11 mouse cellular contexts compared by ENCODE assay signal in genomic region chr7:129754737-129755136, GRCm38 (mm10).
DNase-seq lines count a peak whose midpoint lies in the region; TF ChIP-seq lines count a peak whose summit lies in the region.
"Had no signal": no experiment of that assay in that cellular context is flagged by ENCODE, and none has a peak within 500 bp of the region (broad histone marks: within the 10 kb centered on the region; RNA-seq: fewer than 3 reads in every experiment).

No protein-coding gene starts in this region.

- no peaks in the 10 kb centered on the region for H3K4me1 ChIP-seq in cerebellum, adult 2 months (ENCODE audit: control insufficient read depth, insufficient read depth, low read length)
- no peaks in the 10 kb centered on the region for H3K4me1 ChIP-seq in thymus, adult 2 months (replicated peaks; ENCODE audit: control insufficient read depth, insufficient read depth, low read length)

- no peaks in the 10 kb centered on the region for H3K27me3 ChIP-seq in cerebellum, adult 2 months (ENCODE audit: control insufficient read depth, insufficient read depth, low read length)
- H3K27me3 ChIP-seq in thymus, adult 2 months (ENCODE audit: control insufficient read depth, insufficient read depth, low read length): no peaks in the 10 kb centered on the region
- H3K27me3 ChIP-seq: limb, embryonic 12.5 days had no signal

- no peak overlapping the region for H3K4me3 ChIP-seq in cerebellum, adult 2 months (replicated peaks; ENCODE audit: insufficient read depth, low read depth, low read length)
- no peak overlapping the region for H3K4me3 ChIP-seq in layer of hippocampus, adult 2 months
- H3K4me3 ChIP-seq in thymus, adult 2 months (ENCODE audit: control insufficient read depth, insufficient read depth, low read length): no peak overlapping the region
- H3K4me3 ChIP-seq: limb, embryonic 12.5 days had no signal

- 83% methylated on average over 5 of the region's 5 CpGs for WGBS in cerebellum, adult 2 months
- 75% methylated on average over 5 of the region's 5 CpGs for WGBS in thymus, adult 2 months

- peak; percentile 21; the same call in 1 of the 2 replicates for TF ChIP-seq CTCF in cerebellum, adult 2 months (IDR thresholded peaks at IDR 0.05; ENCODE audit: borderline replicate concordance, insufficient read depth, low read depth, low read length)
- peak; percentile 72 for TF ChIP-seq CTCF in layer of hippocampus, adult 2 months (conservative IDR thresholded peaks at IDR 0.05)
- TF ChIP-seq CTCF in thymus, adult 2 months (IDR thresholded peaks at IDR 0.05; ENCODE audit: borderline replicate concordance, control insufficient read depth, extremely low read depth, insufficient read depth, low read length, poor library complexity): peak; percentile 48; the same call in 1 of the 2 replicates

- no peak for DNase-seq in cerebellum, adult 2 months
- no peak for DNase-seq in cerebellum, adult 9-10 months
- DNase-seq in layer of hippocampus, adult 2 months (ENCODE audit: low spot score in 2 of 2): no peak
- no peak for DNase-seq in layer of hippocampus, postnatal 25 days (ENCODE audit: extremely low spot score in 1 of 2, low spot score in 1 of 2)
- DNase-seq in thymus, adult 2 months: no peak
- DNase-seq in thymus, adult 18-20 months: no peak
- DNase-seq in thymus, postnatal 25 days: peak; percentile 28
- no peak for DNase-seq in embryo, embryonic 9.5 days (ENCODE audit: extremely low spot score)
- DNase-seq: layer of hippocampus, postnatal 36 days had no signal

- H3K27ac ChIP-seq in cerebellum, adult 2 months (ENCODE audit: insufficient read depth, low read length): no peak overlapping the region
- H3K27ac ChIP-seq in layer of hippocampus, adult 2 months: no peak overlapping the region
- no peak overlapping the region for H3K27ac ChIP-seq in thymus, adult 2 months (ENCODE audit: control insufficient read depth, insufficient read depth, low read length)
- H3K27ac ChIP-seq: limb, embryonic 12.5 days had no signal

- no peaks in the 10 kb centered on the region for H3K36me3 ChIP-seq in thymus, adult 2 months (ENCODE audit: control insufficient read depth, insufficient read depth, low read length)
- H3K36me3 ChIP-seq: G1E; limb, embryonic 12.5 days had no signal

- no peak for TF ChIP-seq POLR2A in cerebellum, adult 2 months (IDR thresholded peaks at IDR 0.05; ENCODE audit: borderline replicate concordance, insufficient read depth, low read length)
- no peak for TF ChIP-seq POLR2A in thymus, adult 2 months (IDR thresholded peaks at IDR 0.05; ENCODE audit: control insufficient read depth, extremely low read depth, insufficient read depth, low read length, poor library complexity)

Comparison
In these comparisons a context has a peak if more than half of its experiments do, and no peak if none do; other contexts are left out.
1. CTCF ChIP-seq: peak in every context shown above with its lines; median percentile 72 in layer of hippocampus, adult 2 months; 48 in thymus, adult 2 months; 21 in cerebellum, adult 2 months.